Mouse (Mus musculus): ENCODE data around the gene Wwtr1. TPM values are rescaled to one million over a fixed set of nuclear protein-coding genes. Genes with fewer than 3 reads are reported as not detected.

Wwtr1 gene
- polyA plus RNA-seq (2014; fragmentation: Nextera tagmentation; extraction: Ambion mirVana) = 10.0 and 15.6 TPM in 2 replicates

GRCm38 (mm10) chr3:57575660-57576055 lies at the start of gene Wwtr1:
Wwtr1 (minus strand) TSS chr3:57575910.
- peak within 1 kb of the TSS; percentile 69 for H3K9ac ChIP-seq (ENCODE audit: low read depth, low read length)
- no peaks in the 10 kb centered on the region for H3K27me3 ChIP-seq (ENCODE audit: control insufficient read depth, insufficient read depth, low read length)
- H3K4me2 ChIP-seq (replicated peaks; ENCODE audit: low read depth, low read length) = peak within 1 kb of the TSS; percentile 86
- H3K4me3 ChIP-seq (ENCODE audit: low read depth, low read length) = peak within 1 kb of the TSS; percentile 82
- peak; percentile 88 for DNase-seq (ENCODE audit: low spot score)
- ATAC-seq (ENCODE audit: low FRiP score) = peak; percentile 91
- under 1% methylated on average over 35 of the region's 36 CpGs for WGBS
- no peaks in the 10 kb centered on the region for H3K36me3 ChIP-seq (ENCODE audit: control insufficient read depth, insufficient read depth, low read length)
- peaks cover 3% of the 10 kb centered on the region; the same call in 1 of the 2 replicates for H3K4me1 ChIP-seq (replicated peaks; ENCODE audit: control insufficient read depth, insufficient read depth, low read length)
- H3K9me3 ChIP-seq (ENCODE audit: control insufficient read depth, low read length) = no peaks in the 10 kb centered on the region
- peak within 1 kb of the TSS; percentile 75 for H3K27ac ChIP-seq (ENCODE audit: low read depth, low read length)

GRCm38 (mm10) chr3:57619718-57620117 lies 44.0 kb upstream of the Wwtr1 start:
- Histone ChIP-seq H3K9me3 (ENCODE audit: control insufficient read depth, low read length) (no peaks in the 10 kb centered on the region), H3K4me3 (ENCODE audit: low read depth, low read length) (no peak overlapping the region), H3K9ac (ENCODE audit: low read depth, low read length) (no peak overlapping the region), H3K4me2 (replicated peaks; ENCODE audit: low read depth, low read length) (no peak overlapping the region), H3K27ac (ENCODE audit: low read depth, low read length) (no peak overlapping the region), H3K4me1 (replicated peaks; ENCODE audit: control insufficient read depth, insufficient read depth, low read length) (no peaks in the 10 kb centered on the region), H3K27me3 (ENCODE audit: control insufficient read depth, insufficient read depth, low read length) (no peaks in the 10 kb centered on the region), H3K36me3 (ENCODE audit: control insufficient read depth, insufficient read depth, low read length) (no peaks in the 10 kb centered on the region)
- DNase-seq (ENCODE audit: low spot score) (peak; percentile 22), ATAC-seq (ENCODE audit: low FRiP score) (no peak)
- WGBS = 82% methylated on average over 4 of the region's 4 CpGs

- Histone ChIP-seq H3K27ac (ENCODE audit: low read depth, low read length) (no peak overlapping the region), H3K4me3 (ENCODE audit: low read depth, low read length) (no peak overlapping the region), H3K9ac (ENCODE audit: low read depth, low read length) (no peak overlapping the region), H3K9me3 (ENCODE audit: control insufficient read depth, low read length) (no peaks in the 10 kb centered on the region), H3K27me3 (ENCODE audit: control insufficient read depth, insufficient read depth, low read length) (no peaks in the 10 kb centered on the region), H3K36me3 (ENCODE audit: control insufficient read depth, insufficient read depth, low read length) (no peaks in the 10 kb centered on the region), H3K4me1 (replicated peaks; ENCODE audit: control insufficient read depth, insufficient read depth, low read length) (no peaks in the 10 kb centered on the region), H3K4me2 (replicated peaks; ENCODE audit: low read depth, low read length) (no peak overlapping the region)
- 94% methylated on average over 4 of the region's 4 CpGs for WGBS
- DNase-seq (ENCODE audit: low spot score) (no peak), ATAC-seq (ENCODE audit: low FRiP score) (no peak)
Observed at GRCm38 (mm10) chr3:57615652-57616051, 39.9 kb upstream of the Wwtr1 start.

GRCm38 (mm10) chr3:57612430-57612997 lies 36.8 kb upstream of the Wwtr1 start:
- 77% methylated on average over 3 of the region's 3 CpGs for WGBS

GRCm38 (mm10) chr3:57611776-57612175 lies 36.1 kb upstream of the Wwtr1 start:
- Histone ChIP-seq H3K4me2 (replicated peaks; ENCODE audit: low read depth, low read length) (no peak overlapping the region), H3K27ac (ENCODE audit: low read depth, low read length) (no peak overlapping the region), H3K36me3 (ENCODE audit: control insufficient read depth, insufficient read depth, low read length) (no peaks in the 10 kb centered on the region), H3K9ac (ENCODE audit: low read depth, low read length) (no peak overlapping the region), H3K4me1 (replicated peaks; ENCODE audit: control insufficient read depth, insufficient read depth, low read length) (no peaks in the 10 kb centered on the region), H3K9me3 (ENCODE audit: control insufficient read depth, low read length) (no peaks in the 10 kb centered on the region), H3K27me3 (ENCODE audit: control insufficient read depth, insufficient read depth, low read length) (no peaks in the 10 kb centered on the region), H3K4me3 (ENCODE audit: low read depth, low read length) (no peak overlapping the region)
- no peak for DNase-seq (ENCODE audit: low spot score)
- WGBS = 88% methylated on average over 7 of the region's 7 CpGs
- no peak for ATAC-seq (ENCODE audit: low FRiP score)

More at GRCm38 (mm10) chr3:57612430-57612997, 36.8 kb upstream of the Wwtr1 start:
- no peaks in the 10 kb centered on the region for H3K4me1 ChIP-seq (replicated peaks; ENCODE audit: control insufficient read depth, insufficient read depth, low read length)
- DNase-seq (ENCODE audit: low spot score) (no peak), ATAC-seq (ENCODE audit: low FRiP score) (no peak)
- H3K27ac ChIP-seq (ENCODE audit: low read depth, low read length) = no peak overlapping the region
- no peak overlapping the region for H3K9ac ChIP-seq (ENCODE audit: low read depth, low read length)
- no peaks in the 10 kb centered on the region for H3K36me3 ChIP-seq (ENCODE audit: control insufficient read depth, insufficient read depth, low read length)
- H3K27me3 ChIP-seq (ENCODE audit: control insufficient read depth, insufficient read depth, low read length) = no peaks in the 10 kb centered on the region
- H3K9me3 ChIP-seq (ENCODE audit: control insufficient read depth, low read length) = no peaks in the 10 kb centered on the region
- H3K4me3 ChIP-seq (ENCODE audit: low read depth, low read length) = no peak overlapping the region
- no peak overlapping the region for H3K4me2 ChIP-seq (replicated peaks; ENCODE audit: low read depth, low read length)

- Histone ChIP-seq H3K27ac (ENCODE audit: low read depth, low read length) (no peak overlapping the region), H3K9me3 (ENCODE audit: control insufficient read depth, low read length) (no peaks in the 10 kb centered on the region), H3K4me3 (ENCODE audit: low read depth, low read length) (no peak overlapping the region), H3K4me1 (replicated peaks; ENCODE audit: control insufficient read depth, insufficient read depth, low read length) (no peaks in the 10 kb centered on the region), H3K36me3 (ENCODE audit: control insufficient read depth, insufficient read depth, low read length) (no peaks in the 10 kb centered on the region), H3K9ac (ENCODE audit: low read depth, low read length) (no peak overlapping the region), H3K4me2 (replicated peaks; ENCODE audit: low read depth, low read length) (no peak overlapping the region), H3K27me3 (ENCODE audit: control insufficient read depth, insufficient read depth, low read length) (no peaks in the 10 kb centered on the region)
- no peak for ATAC-seq (ENCODE audit: low FRiP score)
- no peak for DNase-seq (ENCODE audit: low spot score)
- WGBS = 53% methylated on average over 1 of the region's 1 CpGs
Observed at GRCm38 (mm10) chr3:57604618-57605015, 28.9 kb upstream of the Wwtr1 start.

- Histone ChIP-seq H3K36me3 (ENCODE audit: control insufficient read depth, insufficient read depth, low read length) (no peaks in the 10 kb centered on the region), H3K9ac (ENCODE audit: low read depth, low read length) (no peak overlapping the region), H3K4me2 (replicated peaks; ENCODE audit: low read depth, low read length) (no peak overlapping the region)
Observed at GRCm38 (mm10) chr3:57603891-57604617, 28.3 kb upstream of the Wwtr1 start.

GRCm38 (mm10) chr3:57602610-57603009 lies 26.9 kb upstream of the Wwtr1 start:
- WGBS = 89% methylated on average over 4 of the region's 4 CpGs
- Histone ChIP-seq H3K9ac (ENCODE audit: low read depth, low read length) (no peak overlapping the region), H3K36me3 (ENCODE audit: control insufficient read depth, insufficient read depth, low read length) (no peaks in the 10 kb centered on the region), H3K9me3 (ENCODE audit: control insufficient read depth, low read length) (no peaks in the 10 kb centered on the region), H3K4me3 (ENCODE audit: low read depth, low read length) (no peak overlapping the region), H3K27me3 (ENCODE audit: control insufficient read depth, insufficient read depth, low read length) (no peaks in the 10 kb centered on the region), H3K4me2 (replicated peaks; ENCODE audit: low read depth, low read length) (no peak overlapping the region), H3K27ac (ENCODE audit: low read depth, low read length) (no peak overlapping the region), H3K4me1 (replicated peaks; ENCODE audit: control insufficient read depth, insufficient read depth, low read length) (no peaks in the 10 kb centered on the region)
- ATAC-seq (ENCODE audit: low FRiP score) = no peak
- DNase-seq (ENCODE audit: low spot score) = no peak

More at GRCm38 (mm10) chr3:57603891-57604617, 28.3 kb upstream of the Wwtr1 start:
- no peak for ATAC-seq (ENCODE audit: low FRiP score)
- Histone ChIP-seq H3K4me3 (ENCODE audit: low read depth, low read length) (no peak overlapping the region), H3K27me3 (ENCODE audit: control insufficient read depth, insufficient read depth, low read length) (no peaks in the 10 kb centered on the region), H3K9me3 (ENCODE audit: control insufficient read depth, low read length) (no peaks in the 10 kb centered on the region), H3K27ac (ENCODE audit: low read depth, low read length) (no peak overlapping the region), H3K4me1 (replicated peaks; ENCODE audit: control insufficient read depth, insufficient read depth, low read length) (no peaks in the 10 kb centered on the region)
- WGBS = 71% methylated on average over 5 of the region's 5 CpGs
- DNase-seq (ENCODE audit: low spot score) = no peak

- DNase-seq (ENCODE audit: low spot score) = no peak
- Histone ChIP-seq H3K27me3 (ENCODE audit: control insufficient read depth, insufficient read depth, low read length) (no peaks in the 10 kb centered on the region), H3K4me3 (ENCODE audit: low read depth, low read length) (no peak overlapping the region), H3K4me1 (replicated peaks; ENCODE audit: control insufficient read depth, insufficient read depth, low read length) (no peaks in the 10 kb centered on the region), H3K9me3 (ENCODE audit: control insufficient read depth, low read length) (no peaks in the 10 kb centered on the region), H3K36me3 (ENCODE audit: control insufficient read depth, insufficient read depth, low read length) (no peaks in the 10 kb centered on the region), H3K27ac (ENCODE audit: low read depth, low read length) (no peak overlapping the region), H3K9ac (ENCODE audit: low read depth, low read length) (no peak overlapping the region), H3K4me2 (replicated peaks; ENCODE audit: low read depth, low read length) (no peak overlapping the region)
- WGBS = 68% methylated on average over 7 of the region's 7 CpGs
- ATAC-seq (ENCODE audit: low FRiP score) = no peak
Observed at GRCm38 (mm10) chr3:57596566-57596965, 20.9 kb upstream of the Wwtr1 start.

Measured in hindbrain, embryonic 11.5 days (tissue).